Mouse (Mus musculus) MEL (cell line): Measurements from ENCODE around the gene Pfkm. TPM values are rescaled to one million over a fixed set of nuclear protein-coding genes. Genes with fewer than 3 reads are reported as not detected.

ENCODE experiments used
- DNase-seq: peaks from one replicate; pipeline ENCODE4 v3.0.0; 2011; ENCODE audit warnings: low read depth, low spot score
- H3K27ac ChIP-seq: 2 replicates; pipeline ENCODE4 v1.5.1; 2012; ENCODE audit warnings: low read depth, mild to moderate bottlenecking, control low read depth, low read length, moderate library complexity; ENCODE audit not compliant: control insufficient read depth
- H3K27me3 ChIP-seq, 2 experiments: fragments of 150-350 bp in 1 of 2; sonication (generic) in 1 of 2; 2 replicates each; pipeline ENCODE4 v1.6.1; 2012; ENCODE audit warnings: low read length in 2 of 2, mild to moderate bottlenecking in 2 of 2, improper control_type of control experiment in 1 of 2, moderate library complexity in 1 of 2; ENCODE audit not compliant: insufficient read depth in 2 of 2, control insufficient read depth in 1 of 2
- H3K36me3 ChIP-seq, 2 experiments: 2 replicates each; pipeline ENCODE4 v1.6.1; 2012 to 2014; ENCODE audit warnings: low read length in 2 of 2, improper control_type of control experiment in 1 of 2, inconsistent platforms in 1 of 2, mild to moderate bottlenecking in 1 of 2; ENCODE audit not compliant: insufficient read depth in 2 of 2, control insufficient read depth in 1 of 2
- H3K4me1 ChIP-seq, 2 experiments: fragments of 150-350 bp in 1 of 2; sonication (generic) in 1 of 2; 2 replicates each; pipeline ENCODE4 v1.6.1; 2012; ENCODE audit warnings: low read length in 2 of 2, improper control_type of control experiment in 1 of 2, mild to moderate bottlenecking in 1 of 2; ENCODE audit not compliant: insufficient read depth in 2 of 2, control insufficient read depth in 1 of 2
- H3K4me3 ChIP-seq, 2 experiments: fragments of 150-350 bp in 1 of 2; sonication (generic) in 1 of 2; 2 replicates each; pipeline ENCODE4 v1.5.1; 2012; ENCODE audit warnings: low read depth in 2 of 2, low read length in 2 of 2, mild to moderate bottlenecking in 2 of 2, moderate library complexity in 2 of 2, control low read depth in 1 of 2, improper control_type of control experiment in 1 of 2; ENCODE audit not compliant: control insufficient read depth in 1 of 2, insufficient read depth in 1 of 2
- H3K79me2 ChIP-seq: 2 replicates; pipeline ENCODE4 v1.6.1; 2012; ENCODE audit warnings: mild to moderate bottlenecking, low read length, moderate library complexity; ENCODE audit not compliant: control insufficient read depth, poor library complexity, insufficient read depth
- H3K9ac ChIP-seq: 2 replicates; pipeline ENCODE4 v1.6.1; 2012; ENCODE audit warnings: low read depth, mild to moderate bottlenecking, control low read depth, low read length, moderate library complexity; ENCODE audit not compliant: control insufficient read depth, poor library complexity, severe bottlenecking
- H3K9me3 ChIP-seq: fragments of 150-350 bp; sonication (generic); replicated peaks from 2 replicates; pipeline ENCODE4 v1.6.1; 2012; ENCODE audit warnings: mild to moderate bottlenecking, low read length, improper control_type of control experiment, moderate library complexity; ENCODE audit not compliant: insufficient read depth
- EP300 ChIP-seq, 2 experiments: IDR thresholded peaks; 2 replicates each; pipeline ENCODE4 v1.6.1; 2011; ENCODE audit warnings: improper control_type of control experiment in 2 of 2, low read length in 2 of 2, low read depth in 1 of 2, mild to moderate bottlenecking in 1 of 2
- GATA1 ChIP-seq: IDR thresholded peaks from 2 replicates; pipeline ENCODE4 v1.6.1; 2011; ENCODE audit warnings: low read depth, low read length, improper control_type of control experiment
- KAT2A ChIP-seq: conservative IDR thresholded peaks from 2 replicates; pipeline ENCODE4 v1.6.1; 2012; ENCODE audit warnings: low read depth, low read length, improper control_type of control experiment, inconsistent platforms
- MAX ChIP-seq: IDR thresholded peaks from 2 replicates; pipeline ENCODE4 v1.6.1; 2011; ENCODE audit warnings: low read length, improper control_type of control experiment
- MYB ChIP-seq: IDR thresholded peaks from 2 replicates; pipeline ENCODE4 v1.6.1; 2011; ENCODE audit warnings: mild to moderate bottlenecking, low read depth, low read length, improper control_type of control experiment
- MYC ChIP-seq: IDR thresholded peaks from 2 replicates; pipeline ENCODE4 v1.6.1; 2011; ENCODE audit warnings: low read depth, mild to moderate bottlenecking, low read length, improper control_type of control experiment, moderate library complexity
- POLR2AphosphoS5 ChIP-seq: IDR thresholded peaks from 2 replicates; pipeline ENCODE4 v1.6.1; 2012; ENCODE audit warnings: low read depth, borderline replicate concordance, mild to moderate bottlenecking, inconsistent platforms, low read length, moderate library complexity, mixed read lengths
- RAD21 ChIP-seq: IDR thresholded peaks from 2 replicates; pipeline ENCODE4 v1.6.1; 2011; ENCODE audit warnings: mild to moderate bottlenecking, low read depth, low read length, improper control_type of control experiment
- RCOR1 ChIP-seq: IDR thresholded peaks from 2 replicates; pipeline ENCODE4 v1.6.1; 2012; ENCODE audit warnings: low read depth, mild to moderate bottlenecking, inconsistent platforms, low read length, improper control_type of control experiment
- SIN3A ChIP-seq: IDR thresholded peaks from 2 replicates; pipeline ENCODE4 v1.6.1; 2012; ENCODE audit warnings: low read length, improper control_type of control experiment, inconsistent platforms
- SMC3 ChIP-seq: IDR thresholded peaks from 2 replicates; pipeline ENCODE4 v1.6.1; 2011; ENCODE audit warnings: low read depth, low read length, improper control_type of control experiment
- TCF12 ChIP-seq: IDR thresholded peaks from 2 replicates; pipeline ENCODE4 v1.6.1; 2014; ENCODE audit warnings: low read depth, mild to moderate bottlenecking, inconsistent platforms, low read length, improper control_type of control experiment, moderate library complexity
- ZC3H11A ChIP-seq: IDR thresholded peaks from 2 replicates; pipeline ENCODE4 v1.6.1; 2012; ENCODE audit warnings: low read depth, mild to moderate bottlenecking, inconsistent platforms, low read length, improper control_type of control experiment
- ZKSCAN1 ChIP-seq: IDR thresholded peaks from 2 replicates; pipeline ENCODE4 v1.6.1; 2012; ENCODE audit warnings: low read depth, mild to moderate bottlenecking, inconsistent platforms, low read length, improper control_type of control experiment, moderate library complexity
- ZNF384 ChIP-seq: IDR thresholded peaks from 2 replicates; pipeline ENCODE4 v1.6.1; 2012; ENCODE audit warnings: low read depth, mild to moderate bottlenecking, inconsistent platforms, low read length, improper control_type of control experiment
- polyA plus RNA-seq, 2 experiments: library from polyadenylated mRNA; stranded (reverse) in 1 of 2; unstranded in 1 of 2; fragments of >175 nt in 1 of 2; fragments of >200 nt in 1 of 2; gene quantifications; 2 replicates each; pipeline versions ENCODE4 v1.2.1 to v1.2.4; 2012; ENCODE audit warnings: low replicate concordance in 2 of 2, low read depth in 1 of 2; ENCODE audit not compliant: insufficient read length in 2 of 2, insufficient read depth in 1 of 2, missing spikeins in 1 of 2
- total RNA-seq: library from RNA; depleted of rRNA; stranded (reverse); fragments of 300-350 nt; gene quantifications from 2 replicates; pipeline ENCODE4 v1.2.3, GENCODE M21; 2012

Gene Pfkm
- total and polyA plus RNA-seq, 3 experiments, result 125 to 150 TPM; not detected in 1

DNA sequence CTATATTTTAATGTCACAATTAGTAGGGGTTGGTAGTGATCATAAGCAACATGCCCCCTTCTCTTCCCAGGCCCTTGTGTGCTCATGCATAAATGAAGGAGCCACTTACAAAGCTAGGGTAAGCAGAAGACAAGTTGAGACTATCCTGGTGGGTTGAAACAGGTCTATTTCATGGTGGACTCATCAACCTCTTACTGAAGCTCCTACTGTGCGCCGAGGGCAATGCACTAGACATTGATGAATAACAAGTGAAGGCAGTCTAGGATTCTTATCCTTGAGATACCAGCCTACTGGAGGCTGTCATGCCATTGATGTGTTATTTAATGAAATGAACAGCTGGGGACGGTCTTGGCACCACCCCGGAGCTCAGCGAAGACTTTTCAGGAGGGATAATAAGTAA, 62.9 kb downstream of the Pfkm start:
- Histone ChIP-seq H3K9me3 (no peaks in the 10 kb centered on the region), H3K79me2 (no peaks in the 10 kb centered on the region), H3K36me3 (peaks cover 0 to 2% of the 10 kb centered on the region in 2 experiments; a peak in 1 of 4 replicates), H3K27ac (no peak overlapping the region), H3K9ac (no peak overlapping the region), H3K4me3 (no peak overlapping the region), H3K4me1 (0 out of 4 replicates have a peak, but pooled peaks cover 0 to 2% of the 10 kb centered on the region in 2 experiments), H3K27me3 (peaks cover 2 to 10% of the 10 kb centered on the region in 2 experiments)
- no peak for DNase-seq
- TF ChIP-seq TCF12 (no peak), ZC3H11A (no peak), RCOR1 (no peak), SMC3 (no peak), MYC (no peak), GATA1 (no peak), EP300 (IDR thresholded peaks at IDR 0.05; ENCODE audit: low read depth in 1 of 2, low read length in 2 of 2) (no peak), ZKSCAN1 (peak; percentile 55; the same call in 1 of the 2 replicates)

DNA sequence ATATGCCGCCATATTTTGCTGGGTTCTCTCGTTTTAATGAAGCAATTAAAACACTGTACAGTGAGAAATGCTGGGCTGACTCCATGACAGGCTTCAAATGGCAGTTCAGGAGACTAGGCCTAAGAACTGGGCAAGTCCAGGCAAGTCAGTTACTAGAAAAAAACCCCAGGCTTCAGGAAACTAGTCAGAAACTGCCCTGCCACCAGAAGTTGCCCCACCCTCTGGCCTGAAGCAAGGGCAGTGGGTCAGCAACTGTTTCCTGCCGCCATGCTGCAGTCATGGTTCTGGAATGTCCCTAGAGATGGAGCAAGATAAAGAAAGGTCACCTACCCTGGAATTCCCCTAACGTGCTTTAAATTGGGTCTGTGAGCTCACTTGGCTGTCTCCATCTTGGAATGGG, 63.6 kb downstream of the Pfkm start:
- H3K36me3 ChIP-seq, result peaks cover 0 to 2% of the 10 kb centered on the region in 2 experiments; a peak in 1 of 4 replicates
- H3K4me3 ChIP-seq, result no peak overlapping the region
- no peak overlapping the region for H3K9ac ChIP-seq
- no peaks in the 10 kb centered on the region for H3K9me3 ChIP-seq
- no peaks in the 10 kb centered on the region for H3K79me2 ChIP-seq
- DNase-seq, result no peak
- H3K4me1 ChIP-seq, result 0 out of 4 replicates have a peak, but pooled peaks cover 0 to 2% of the 10 kb centered on the region in 2 experiments
- no peak overlapping the region for H3K27ac ChIP-seq
- H3K27me3 ChIP-seq, result peaks cover 3 to 10% of the 10 kb centered on the region in 2 experiments
- TF ChIP-seq KAT2A (no peak), SIN3A (no peak), POLR2AphosphoS5 (no peak), EP300 (IDR thresholded peaks at IDR 0.05; ENCODE audit: low read depth in 1 of 2, low read length in 2 of 2) (no peak), MAX (no peak), ZNF384 (no peak), RAD21 (no peak)

- TF ChIP-seq GATA1, result peak; percentile 62
- TF ChIP-seq MYB, result no peak
- H3K9ac ChIP-seq, result no peak overlapping the region
- H3K27ac ChIP-seq, result no peak overlapping the region
- H3K4me3 ChIP-seq, result no peak overlapping the region
- no peaks in the 10 kb centered on the region for H3K79me2 ChIP-seq
- no peaks in the 10 kb centered on the region for H3K9me3 ChIP-seq
- 0 out of 4 replicates have a peak, but pooled peaks cover 0 to 2% of the 10 kb centered on the region in 2 experiments for H3K4me1 ChIP-seq
- DNase-seq, result peak; percentile 34
- H3K27me3 ChIP-seq, result peaks cover 7 to 12% of the 10 kb centered on the region in 2 experiments
- H3K36me3 ChIP-seq, result peaks cover 0 to 2% of the 10 kb centered on the region in 2 experiments; a peak in 1 of 4 replicates
Measured at GRCm38 (mm10) chr15:98157253-98157652, 64.9 kb downstream of the Pfkm start.
